Mouse (Mus musculus) gastrocnemius, postnatal 14 days (tissue): ENCODE measurements around the gene Hoxb5. TPM values are rescaled to one million over a fixed set of nuclear protein-coding genes. Genes with fewer than 3 reads are reported as not detected.

Source experiments
- DNase-seq: peaks from one replicate; pipeline ENCODE4 v3.0.0; 2021; ENCODE audit warnings: mixed read lengths
- intact Hi-C: fragments of 180-260 bp; cut with DNase I; formaldehyde crosslinking; loops from one replicate; pipeline ENCODE4 v1.15.1; 2025; ENCODE audit warnings: low total_unique reads
- total RNA-seq, 2 experiments: library from RNA; stranded (reverse); gene quantifications; 2 replicates each; pipeline ENCODE4 v1.2.3; 2021

Hoxb5 gene
- total RNA-seq, 2 experiments from 2014 or later = 0.90 to 0.91 TPM

- intact Hi-C loops = loop anchor here (5.0 kb wide), 1 partner anchor 577 kb away; no protein-coding TSS in a partner anchor
- DNase-seq = no peak
These were observed 18.1 kb upstream of the Hoxb5 start for GRCm38 (mm10) chr11:96284774-96285734.

GRCm38 (mm10) chr11:96285771-96286738, 17.1 kb upstream of the Hoxb5 start, which contains the start of gene Hoxb7:
Gene Hoxb7, plus strand, starts transcription at chr11:96286623.
- intact Hi-C loops = no loop called here
- no peak for DNase-seq

- DNase-seq = no peak
- intact Hi-C loops = no loop called here
These were observed 16.3 kb upstream of the Hoxb5 start for GRCm38 (mm10) chr11:96286739-96287385.

GRCm38 (mm10) chr11:96287411-96287810, 15.7 kb upstream of the Hoxb5 start:
- intact Hi-C loops = no loop called here
- no peak for DNase-seq

- intact Hi-C loops = no loop called here
- DNase-seq = no peak
These were observed 14.5 kb upstream of the Hoxb5 start for GRCm38 (mm10) chr11:96288455-96289221.

- intact Hi-C loops = no loop called here
- DNase-seq = no peak
These were observed 13.8 kb upstream of the Hoxb5 start for GRCm38 (mm10) chr11:96289293-96289692.

GRCm38 (mm10) chr11:96289837-96290236, 13.3 kb upstream of the Hoxb5 start:
- no peak for DNase-seq
- intact Hi-C loops = no loop called here

GRCm38 (mm10) chr11:96290705-96291355, 12.3 kb upstream of the Hoxb5 start:
- DNase-seq = no peak
- intact Hi-C loops = no loop called here

GRCm38 (mm10) chr11:96291681-96292564, 11.2 kb upstream of the Hoxb5 start, which contains the start of gene Hoxb6:
Gene Hoxb6, plus strand, starts transcription at chr11:96292476.
- intact Hi-C loops = no loop called here
- no peak for DNase-seq

- intact Hi-C loops = no loop called here
- DNase-seq = no peak
These were observed 10.4 kb upstream of the Hoxb5 start for GRCm38 (mm10) chr11:96292565-96293301.

GRCm38 (mm10) chr11:96293302-96293921, 9.7 kb upstream of the Hoxb5 start:
- intact Hi-C loops = no loop called here
- DNase-seq = no peak

GRCm38 (mm10) chr11:96294245-96295091, 8.7 kb upstream of the Hoxb5 start:
- intact Hi-C loops = no loop called here
- peak; percentile 61 for DNase-seq

- DNase-seq = no peak
- intact Hi-C loops = no loop called here
These were observed 7.9 kb upstream of the Hoxb5 start for GRCm38 (mm10) chr11:96295092-96295835.

GRCm38 (mm10) chr11:96296997-96297396, 6.1 kb upstream of the Hoxb5 start:
- intact Hi-C loops = no loop called here

GRCm38 (mm10) chr11:96297428-96297827, 5.7 kb upstream of the Hoxb5 start:
- intact Hi-C loops = no loop called here
- DNase-seq = no peak

More at GRCm38 (mm10) chr11:96296997-96297396, 6.1 kb upstream of the Hoxb5 start:
- no peak for DNase-seq
